Mouse (Mus musculus): ENCODE measurements at regions not wholly inside any gene's neighbourhood (a gene's known extent, or its start where the extent isn't known, plus 50 kb on each side); places are given as distances from the start of the nearest gene placed in this dataset.

GRCm38 (mm10) chr1:83727938-83728337 is 319.9 kb upstream of the Sphkap start:
- DNase-seq (ENCODE audit: low read depth), result no peak

GRCm38 (mm10) chr1:83727215-83727614 is 319.2 kb upstream of the Sphkap start:
- DNase-seq (ENCODE audit: low read depth), result peak; percentile 47

- DNase-seq (ENCODE audit: low read depth), result no peak
Observed at GRCm38 (mm10) chr1:83723096-83723495, 315.1 kb upstream of the Sphkap start.

- DNase-seq (ENCODE audit: low read depth), result no peak
Observed at GRCm38 (mm10) chr1:83720166-83720565, 312.2 kb upstream of the Sphkap start.

- DNase-seq (ENCODE audit: low read depth), result no peak
Observed at GRCm38 (mm10) chr1:83717056-83717455, 309.1 kb upstream of the Sphkap start.

- no peak for DNase-seq (ENCODE audit: low read depth)
Observed at GRCm38 (mm10) chr1:83701696-83702404, 293.9 kb upstream of the Sphkap start.

- DNase-seq (ENCODE audit: low read depth), result no peak
Observed at GRCm38 (mm10) chr1:83697422-83697821, 289.4 kb upstream of the Sphkap start.

GRCm38 (mm10) chr1:83685221-83685620 is 277.2 kb upstream of the Sphkap start:
- DNase-seq (ENCODE audit: low read depth), result no peak

- DNase-seq (ENCODE audit: low read depth), result no peak
Observed at GRCm38 (mm10) chr1:83665326-83665725, 257.3 kb upstream of the Sphkap start.

- DNase-seq (ENCODE audit: low read depth), result no peak
Observed at GRCm38 (mm10) chr1:83661808-83662802, 254.1 kb upstream of the Sphkap start.

- no peak for DNase-seq (ENCODE audit: low read depth)
Observed at GRCm38 (mm10) chr1:83653661-83654060, 245.7 kb upstream of the Sphkap start.

GRCm38 (mm10) chr1:83645606-83646005 is 237.6 kb upstream of the Sphkap start:
- DNase-seq (ENCODE audit: low read depth), result no peak

GRCm38 (mm10) chr1:83642656-83643055 is 234.7 kb upstream of the Sphkap start:
- DNase-seq (ENCODE audit: low read depth), result no peak

GRCm38 (mm10) chr1:83636051-83636450 is 228.1 kb upstream of the Sphkap start:
- DNase-seq (ENCODE audit: low read depth), result no peak

- DNase-seq (ENCODE audit: low read depth), result no peak
Observed at GRCm38 (mm10) chr1:83631798-83632197, 223.8 kb upstream of the Sphkap start.

- DNase-seq (ENCODE audit: low read depth), result no peak
Observed at GRCm38 (mm10) chr1:83631394-83631793, 223.4 kb upstream of the Sphkap start.

- no peak for DNase-seq (ENCODE audit: low read depth)
Observed at GRCm38 (mm10) chr1:83587258-83587657, 179.3 kb upstream of the Sphkap start.

GRCm38 (mm10) chr1:83583041-83583440 is 175.0 kb upstream of the Sphkap start:
- DNase-seq (ENCODE audit: low read depth), result no peak

- no peak for DNase-seq (ENCODE audit: low read depth)
Observed at GRCm38 (mm10) chr1:83569991-83570390, 162.0 kb upstream of the Sphkap start.

GRCm38 (mm10) chr1:83568746-83569145 is 160.7 kb upstream of the Sphkap start:
- no peak for DNase-seq (ENCODE audit: low read depth)

- DNase-seq (ENCODE audit: low read depth), result no peak
Observed at GRCm38 (mm10) chr1:83551617-83552016, 143.6 kb upstream of the Sphkap start.

- no peak for DNase-seq (ENCODE audit: low read depth)
Observed at GRCm38 (mm10) chr1:83535461-83535860, 127.5 kb upstream of the Sphkap start.

GRCm38 (mm10) chr1:83527803-83528202 is 119.8 kb upstream of the Sphkap start:
- DNase-seq (ENCODE audit: low read depth), result no peak

All from naive thymus-derived CD4-positive, alpha-beta T cell, adult 2 months (primary cell).